Mouse (Mus musculus) heart, embryonic 14.5 days (tissue): ENCODE results near the gene Gm8237. TPM values are rescaled to one million over a fixed set of nuclear protein-coding genes. Genes with fewer than 3 reads are reported as not detected.
"Not testable (repeated sequence)": the region's sequence is repeated elsewhere in the genome, so short reads cannot be mapped to it uniquely, and the experiment has no call there.

Experiments used
- ATAC-seq: fragments of 200-750 bp; cut with Nextera tagmentation; 2 replicates; pipeline ENCODE4 v1.8.0; 2017; ENCODE audit warnings: low read depth, moderate TSS enrichment; ENCODE audit not compliant: insufficient number of reproducible peaks, insufficient read depth, low FRiP score
- H3K27ac ChIP-seq, 2 experiments: fragments of 200-500 bp in 1 of 2; fragments of 300-500 bp in 1 of 2; sonication (generic) in 1 of 2; replicated peaks in 1 of 2; 2 replicates each; pipeline ENCODE4 v1.5.1; 2012 to 2014; ENCODE audit warnings: low read depth in 2 of 2, low read length in 2 of 2, control low read depth in 1 of 2, mild to moderate bottlenecking in 1 of 2, mixed read lengths in 1 of 2; ENCODE audit not compliant: control insufficient read depth in 1 of 2, insufficient read depth in 1 of 2
- H3K27me3 ChIP-seq: fragments of 300-500 bp; sonication (generic); 2 replicates; pipeline ENCODE4 v1.6.1; 2014; ENCODE audit warnings: mild to moderate bottlenecking, low read length, control low read depth; ENCODE audit not compliant: control insufficient read depth, insufficient read depth
- H3K36me3 ChIP-seq: fragments of 300-500 bp; sonication (generic); 2 replicates; pipeline ENCODE4 v1.6.1; 2014; ENCODE audit warnings: mild to moderate bottlenecking, control low read depth, low read length, mixed read lengths; ENCODE audit not compliant: control insufficient read depth, insufficient read depth
- H3K4me1 ChIP-seq, 2 experiments: fragments of 200-500 bp in 1 of 2; fragments of 300-500 bp in 1 of 2; sonication (generic) in 1 of 2; 2 replicates each; pipeline ENCODE4 v1.6.1; 2012 to 2014; ENCODE audit warnings: low read length in 2 of 2, control low read depth in 1 of 2, mixed read lengths in 1 of 2; ENCODE audit not compliant: control insufficient read depth in 2 of 2, insufficient read depth in 2 of 2
- H3K4me2 ChIP-seq: fragments of 300-500 bp; sonication (generic); 2 replicates; pipeline ENCODE4 v1.6.1; 2014; ENCODE audit warnings: mild to moderate bottlenecking, low read length
- H3K4me3 ChIP-seq, 2 experiments: fragments of 200-500 bp in 1 of 2; fragments of 300-500 bp in 1 of 2; sonication (generic) in 1 of 2; 2 replicates each; pipeline ENCODE4 v1.5.1; 2012 to 2014; ENCODE audit warnings: low read length in 2 of 2, mild to moderate bottlenecking in 2 of 2, control low read depth in 1 of 2, low read depth in 1 of 2, moderate library complexity in 1 of 2; ENCODE audit not compliant: control insufficient read depth in 1 of 2, insufficient read depth in 1 of 2
- H3K9ac ChIP-seq: fragments of 300-500 bp; sonication (generic); 2 replicates; pipeline ENCODE4 v1.6.1; 2014; ENCODE audit warnings: mild to moderate bottlenecking, low read length
- H3K9me3 ChIP-seq: fragments of 300-500 bp; sonication (generic); 2 replicates; pipeline ENCODE4 v1.6.1; 2016; ENCODE audit warnings: low read length, control low read depth; ENCODE audit not compliant: control insufficient read depth
- WGBS: fragments of 180-500 bp; shearing (Covaris S2); extraction: QIAGEN DNeasy Blood & Tissue Kit; methylation state at CpG from one replicate; pipeline ENCODE4 v1.1.7; 2014; 5-methylcytosine and 5-hydroxymethylcytosine counted together
- polyA plus RNA-seq: library from polyadenylated mRNA; unstranded; fragments of >200 nt; fragmentation: Nextera tagmentation; extraction: Ambion mirVana; gene quantifications from 2 replicates; pipeline ENCODE4 v1.2.1, GENCODE M21; 2014

Gene Gm8237
- polyA plus RNA-seq, 1 experiment from 2014 or later, result not detected

GRCm38 (mm10) chr14:5812699-5813356 is 67.4 kb downstream of the Gm8237 start:
- not testable (repeated sequence) for H3K9me3 ChIP-seq, H3K9ac ChIP-seq, ATAC-seq, H3K27me3 ChIP-seq, H3K27ac ChIP-seq, H3K4me2 ChIP-seq, H3K4me3 ChIP-seq, H3K4me1 ChIP-seq, H3K36me3 ChIP-seq
- no CpG with 5 or more reads among the region's 47 CpGs for WGBS

Other genes starting within 250 kb of the Gm8237 start
- gene Gm8265, start 247.4 kb downstream of the Gm8237 start, polyA plus RNA-seq, result not detected in 2 replicates
- not detected in 2 replicates for gene Gm9603, start 192.9 kb downstream of the Gm8237 start, polyA plus RNA-seq
- 0.27 TPM in 1 of 2 replicates, not detected in the other for gene Gm3373, start 138.8 kb downstream of the Gm8237 start, polyA plus RNA-seq
- 0.62 and 1.3 TPM in 2 replicates for gene Gm3383, start 72.4 kb downstream of the Gm8237 start, polyA plus RNA-seq
- gene Gm3424, start 50.1 kb downstream of the Gm8237 start, polyA plus RNA-seq, result not detected in 2 replicates
- 0.38 and 0.61 TPM in 2 replicates for gene Gm3248, start 81.4 kb upstream of the Gm8237 start, polyA plus RNA-seq
- not detected in 2 replicates for gene Gm3453, start 98.8 kb upstream of the Gm8237 start, polyA plus RNA-seq
- gene Gm6337, start 177.9 kb upstream of the Gm8237 start, polyA plus RNA-seq, result not detected in 2 replicates
- gene Gm8206, start 213.6 kb upstream of the Gm8237 start, polyA plus RNA-seq, result 0.49 and 0.97 TPM in 2 replicates
- gene Gm3468, start 228.3 kb upstream of the Gm8237 start, polyA plus RNA-seq, result 2.9 and 4.0 TPM in 2 replicates
- gene Gm3476, start 245.4 kb upstream of the Gm8237 start, polyA plus RNA-seq, result not detected in 2 replicates